Mouse (Mus musculus) spleen, adult 2 months (tissue): ENCODE results near the gene Kazn.

Source experiments
- CTCF ChIP-seq: fragments of 200-500 bp; IDR thresholded peaks from 2 replicates; pipeline ENCODE4 v1.5.1; 2011; ENCODE audit warnings: mild to moderate bottlenecking, inconsistent platforms; ENCODE audit not compliant: insufficient read depth, insufficient read length, insufficient replicate concordance; ENCODE audit errors: extremely low read depth
- POLR2A ChIP-seq: fragments of 200-500 bp; IDR thresholded peaks from 2 replicates; pipeline ENCODE4 v1.6.1; 2011; ENCODE audit warnings: low read depth, low read length, inconsistent platforms

- TF ChIP-seq CTCF (no peak), POLR2A (no peak)
Measured at GRCm38 (mm10) chr4:142238486-142239239, 538 bp downstream of the Kazn start.
